Mouse (Mus musculus) ES-Bruce4 (cell line): ENCODE results near the gene Panx1.

Experiments used
- CTCF ChIP-seq: IDR thresholded peaks from one replicate; pipeline ENCODE4 v1.8.1; 2011; ENCODE audit warnings: low read depth, low read length
- EP300 ChIP-seq: IDR thresholded peaks from 2 replicates; pipeline ENCODE4 v1.6.1; 2011; ENCODE audit warnings: low read depth, low read length; ENCODE audit not compliant: insufficient read depth
- POLR2A ChIP-seq: IDR thresholded peaks from one replicate; pipeline ENCODE4 v1.8.1; 2011; ENCODE audit warnings: low read length; ENCODE audit not compliant: insufficient read depth

- TF ChIP-seq POLR2A (no peak), CTCF (no peak), EP300 (no peak)
Measured at GRCm38 (mm10) chr9:14982683-14983082, 62.6 kb downstream of the Panx1 start.
